Mouse (Mus musculus): Measurements from ENCODE around the gene Zfp318.
A peak's percentile ranks its signal among the peaks of the same experiment; 100 is the strongest.

The Zfp318 gene

DNA sequence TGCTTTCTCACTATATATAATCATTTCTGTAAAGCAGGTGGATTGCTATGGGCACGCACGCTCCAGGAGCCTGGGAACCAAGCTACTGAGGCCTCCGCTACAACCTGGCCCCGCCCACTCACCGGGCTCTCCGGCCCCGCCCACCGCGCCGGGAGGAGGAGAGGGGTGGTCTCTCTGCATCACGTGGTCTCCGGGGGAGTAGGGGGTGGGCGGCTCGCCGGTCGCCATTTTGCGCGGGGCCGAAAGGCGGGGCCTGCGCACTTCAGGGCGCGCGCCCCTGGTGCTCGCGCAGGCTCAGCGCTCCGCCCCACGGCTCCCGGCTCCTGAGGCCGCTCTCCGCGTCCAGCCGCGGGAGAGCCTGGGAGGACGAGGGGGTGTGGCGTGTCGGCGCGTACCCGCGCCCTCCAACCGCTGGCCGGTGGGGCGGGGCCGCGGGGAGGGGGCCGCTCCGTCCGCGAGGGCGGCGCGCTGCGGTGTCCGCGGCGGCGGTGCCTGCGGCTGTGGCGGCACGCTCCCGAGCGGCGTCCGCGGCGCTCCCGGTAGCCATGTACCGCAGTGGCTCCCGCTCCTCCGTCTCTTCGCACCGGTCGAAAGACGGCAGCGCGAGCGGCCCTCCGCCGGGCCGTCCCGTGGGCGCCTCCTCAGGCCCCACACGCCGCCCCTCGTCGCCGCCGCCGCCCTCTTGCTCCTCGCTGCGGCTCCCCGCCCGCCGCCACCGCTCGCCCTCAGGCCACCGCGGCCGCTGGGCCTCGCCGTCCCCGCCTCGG lies at the start of gene Zfp318:
Gene Zfp318, plus strand, starts transcription at position 438 of the 767 bp plus-strand sequence.
- DNase-seq, result peak; percentile 96 to 97

DNA sequence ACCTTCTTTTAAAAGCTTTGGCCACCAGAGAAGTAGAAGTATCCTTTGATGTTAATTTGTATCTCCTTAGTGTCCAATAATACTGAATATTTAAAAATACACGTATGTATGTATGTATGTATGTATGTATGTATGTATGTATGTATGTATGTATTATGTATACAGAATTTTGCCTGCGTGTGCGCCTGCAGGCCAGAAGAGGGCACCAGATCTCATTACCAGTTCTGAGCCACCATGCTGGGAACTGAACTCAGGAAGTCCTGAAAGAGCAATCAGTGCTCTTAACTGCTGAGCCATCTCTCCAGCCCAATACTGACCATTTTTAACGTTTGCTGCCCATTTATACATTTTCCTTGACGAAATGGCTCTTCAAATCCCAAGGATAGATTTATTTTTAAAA lies 47.1 kb upstream of the Zfp318 start:
- no peak for DNase-seq

DNA sequence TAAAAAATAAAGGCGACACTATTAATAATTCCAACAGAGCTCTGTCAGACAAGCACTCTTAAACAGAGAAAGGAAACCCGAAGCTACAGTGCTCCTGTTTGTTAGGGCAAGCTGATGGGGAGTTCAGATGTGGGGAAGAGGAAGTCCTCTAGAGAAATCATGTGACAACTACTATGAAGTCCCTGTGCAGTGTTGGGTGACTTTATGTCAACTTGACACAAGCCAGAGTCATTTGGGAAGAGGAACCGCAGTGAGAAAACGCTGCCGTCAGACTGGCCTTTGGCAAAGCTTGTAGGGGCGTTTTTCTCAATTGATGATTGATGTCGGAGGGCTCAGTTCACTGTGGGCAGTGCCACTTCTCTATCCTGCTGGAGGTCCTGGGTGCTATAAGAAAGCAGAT lies 42.3 kb upstream of the Zfp318 start:
- DNase-seq, result no peak

GRCm38 (mm10) chr17:46351026-46351700 lies 32.4 kb upstream of the Zfp318 start:
- no peak for DNase-seq

DNA sequence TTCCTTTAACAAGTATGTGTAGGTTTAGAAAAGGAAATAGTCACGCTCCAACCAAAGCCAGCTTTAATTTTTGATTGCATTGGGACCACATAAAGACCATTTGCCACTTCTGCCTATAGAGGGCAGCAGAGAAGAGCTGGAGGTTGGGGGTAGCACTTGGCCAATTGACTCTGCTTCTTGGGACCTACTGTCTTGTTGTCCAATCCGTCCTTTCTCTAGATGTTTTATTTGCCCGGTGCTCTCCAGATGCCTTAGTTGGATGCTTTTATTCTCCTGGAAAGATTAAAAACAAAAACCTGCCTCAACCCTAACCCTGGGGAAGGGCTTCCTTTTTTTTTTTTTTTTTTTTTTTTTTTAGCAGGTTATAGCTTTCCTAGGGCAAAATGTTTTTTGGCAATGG lies 11.7 kb upstream of the Zfp318 start:
- DNase-seq, result peak; percentile 34 to 38

DNA sequence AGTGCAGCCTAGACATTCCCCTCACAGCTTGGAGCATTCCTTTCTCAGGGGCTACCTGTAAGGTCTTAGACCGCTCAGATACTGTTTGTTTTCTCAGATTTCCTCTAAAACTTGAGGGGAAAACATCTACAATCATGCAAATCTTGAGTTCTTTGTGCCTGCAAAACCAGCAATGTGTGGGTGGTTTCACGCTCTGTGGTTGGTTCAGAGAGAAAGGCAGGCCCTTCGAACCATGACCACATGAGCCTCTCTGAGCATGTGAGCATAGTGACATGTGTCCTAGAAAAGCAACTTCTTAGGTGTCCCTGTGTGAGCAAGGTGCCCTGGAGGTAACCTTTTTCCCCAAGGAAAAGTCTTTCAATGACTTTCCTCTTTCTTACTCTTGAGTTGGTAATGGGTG lies 5.0 kb upstream of the Zfp318 start:
- DNase-seq, result no peak

DNA sequence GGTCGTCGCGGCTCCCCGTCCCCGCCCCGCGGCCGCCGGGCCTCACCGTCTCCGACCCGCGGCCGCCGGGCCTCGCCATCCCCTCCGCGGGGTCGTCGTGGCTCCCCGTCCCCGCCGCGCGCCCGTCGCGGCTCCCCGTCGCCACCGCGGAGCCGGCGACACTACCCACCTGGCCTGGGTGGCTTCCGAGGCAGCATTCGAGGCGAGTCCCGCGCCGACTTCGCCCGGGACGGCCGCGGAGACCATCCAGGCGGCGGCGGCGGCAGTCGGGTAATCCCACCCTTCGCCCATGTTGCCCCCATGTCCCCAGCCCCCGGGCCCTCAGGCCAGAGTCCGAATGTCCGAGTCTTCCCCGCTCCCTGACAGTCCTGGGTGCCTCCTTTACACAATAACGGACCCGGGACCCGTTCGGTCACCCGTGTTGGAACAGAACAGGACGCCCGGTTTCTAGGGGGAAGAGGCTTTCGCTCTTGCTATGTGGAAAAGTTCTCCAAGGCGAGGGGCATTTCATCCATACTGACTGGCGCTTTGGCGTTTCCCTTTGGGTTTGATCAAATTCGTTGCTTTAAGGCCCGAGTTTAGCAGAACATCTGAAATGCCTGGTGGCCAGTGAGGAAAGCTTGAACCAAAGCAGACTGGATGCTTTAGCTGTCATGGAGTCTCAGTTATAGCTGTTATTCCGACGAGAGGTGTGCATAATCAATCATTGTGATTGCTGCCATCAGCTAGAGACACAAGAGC lies 700 bp downstream of the Zfp318 start:
- peak; percentile 22 to 55 for DNase-seq

DNA sequence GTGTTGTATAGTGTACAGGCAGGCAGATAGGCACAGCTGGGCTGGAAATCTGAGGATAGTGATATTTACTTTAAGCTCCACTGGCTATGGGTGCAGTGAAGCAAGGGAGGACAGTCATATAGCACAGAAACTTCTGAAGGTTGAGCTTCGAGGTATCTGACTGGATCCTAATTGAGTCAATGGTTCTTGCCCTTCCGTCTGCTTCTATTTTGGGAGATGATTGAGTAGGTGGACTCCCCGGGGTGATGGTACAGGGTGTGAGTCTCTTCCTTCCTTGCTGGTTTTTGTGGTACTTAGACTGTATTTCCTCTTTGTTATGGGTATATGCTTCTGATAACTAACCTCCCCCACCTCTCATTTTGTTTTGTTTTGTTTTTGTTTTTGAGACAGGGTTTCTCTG lies 4.7 kb downstream of the Zfp318 start:
- DNase-seq, result no peak

DNA sequence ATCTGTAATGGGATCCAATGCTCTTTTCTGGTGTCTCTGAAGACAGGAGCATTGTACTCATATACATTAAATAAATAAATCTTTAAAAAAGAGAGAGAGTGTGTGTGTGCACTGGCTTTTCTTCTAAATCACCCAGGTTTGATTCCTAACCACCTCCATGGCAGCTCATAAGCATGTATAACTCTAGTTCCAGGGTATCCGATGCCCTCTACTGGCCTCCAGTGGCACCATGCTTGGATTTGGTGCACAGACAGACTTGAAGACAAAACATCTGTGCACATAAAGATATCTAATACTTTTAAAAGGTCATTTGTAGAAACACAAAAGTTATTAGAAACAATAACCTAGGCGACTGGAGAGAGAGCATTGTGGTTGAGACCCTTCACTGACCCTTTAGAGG lies 9.5 kb downstream of the Zfp318 start:
- DNase-seq, result peak; percentile 27 to 48

DNA sequence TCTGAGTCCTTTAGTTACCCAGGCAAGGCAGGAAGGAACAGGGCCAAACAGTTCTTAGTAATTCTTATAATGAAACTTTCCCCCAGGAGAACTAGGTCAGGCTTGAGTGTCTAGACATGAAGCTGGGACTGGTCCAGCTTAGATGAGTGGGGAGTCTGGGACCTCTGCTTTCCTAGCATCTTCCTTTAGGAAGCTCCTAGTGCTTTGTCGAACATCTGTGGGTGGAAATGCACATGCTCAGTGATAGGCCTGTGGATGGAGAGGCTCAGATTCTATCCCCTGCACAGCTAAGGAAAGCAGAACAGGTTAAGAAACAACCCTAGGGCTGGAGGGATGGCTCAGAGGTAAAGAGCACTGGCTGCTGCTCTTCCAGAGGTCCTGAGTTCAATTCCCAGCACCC lies 11.1 kb downstream of the Zfp318 start:
- DNase-seq, result no peak

- DNase-seq, result peak in 1 of 2 experiments; percentile 29
Measured at GRCm38 (mm10) chr17:46408478-46408877, 24.9 kb downstream of the Zfp318 start.

GRCm38 (mm10) chr17:46418628-46419027 lies 35.1 kb downstream of the Zfp318 start:
- DNase-seq, result no peak

DNA sequence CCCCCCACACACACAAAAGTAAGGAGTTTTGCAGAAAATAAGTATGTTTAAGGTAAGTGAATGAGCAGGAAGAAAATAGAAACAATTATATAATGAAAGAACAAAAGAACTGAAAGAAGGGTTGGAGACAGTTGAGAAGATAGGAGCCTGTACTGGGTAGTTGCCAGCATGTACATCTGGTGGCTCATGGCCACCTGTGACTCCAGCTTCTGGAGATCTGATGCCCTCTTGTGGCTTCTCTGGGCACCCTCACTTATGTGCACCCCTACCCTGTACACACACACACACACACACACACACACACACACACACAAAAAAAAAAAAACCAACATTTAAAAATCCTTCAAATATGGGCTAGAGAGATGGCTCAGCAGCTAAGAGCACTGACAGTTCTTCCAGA lies 36.2 kb downstream of the Zfp318 start:
- DNase-seq, result no peak

- DNase-seq, result no peak
Measured at GRCm38 (mm10) chr17:46426496-46426895, 43.0 kb downstream of the Zfp318 start.

- DNase-seq, result no peak
Measured at GRCm38 (mm10) chr17:46428761-46429414, 45.4 kb downstream of the Zfp318 start, which contains the start of gene Crip3. TSS of gene Crip3 (plus strand) at chr17:46428926.

- DNase-seq, result no peak
Measured at GRCm38 (mm10) chr17:46433627-46434026, 50.1 kb downstream of the Zfp318 start.

GRCm38 (mm10) chr17:46436672-46437366 lies 53.3 kb downstream of the Zfp318 start:
- peak; percentile 60 to 73 for DNase-seq

GRCm38 (mm10) chr17:46438298-46438873 lies 54.9 kb downstream of the Zfp318 start, which contains the start of gene Slc22a7:
TSS of gene Slc22a7 (minus strand) at chr17:46438457.
- DNase-seq, result no peak

DNA sequence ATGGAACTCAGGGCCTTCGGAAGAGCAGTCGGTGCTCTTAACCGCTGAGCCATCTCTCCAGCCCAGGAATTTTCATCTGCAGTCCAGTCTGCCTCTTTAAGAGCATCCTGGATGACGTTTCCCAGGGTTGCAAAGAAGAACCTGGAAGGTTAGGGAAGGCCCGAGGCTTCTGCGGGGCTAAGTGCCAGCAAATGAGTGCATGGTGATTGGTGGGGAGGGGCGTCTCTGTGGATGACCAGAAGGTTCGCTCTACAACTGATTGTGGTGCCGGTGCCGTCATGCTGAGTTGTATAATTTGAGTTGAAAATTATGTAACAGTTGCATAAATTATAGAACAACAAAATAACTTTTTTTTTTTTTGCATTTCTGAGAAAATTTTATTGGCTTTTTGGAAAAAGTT lies 55.6 kb downstream of the Zfp318 start:
- no peak for DNase-seq

DNA sequence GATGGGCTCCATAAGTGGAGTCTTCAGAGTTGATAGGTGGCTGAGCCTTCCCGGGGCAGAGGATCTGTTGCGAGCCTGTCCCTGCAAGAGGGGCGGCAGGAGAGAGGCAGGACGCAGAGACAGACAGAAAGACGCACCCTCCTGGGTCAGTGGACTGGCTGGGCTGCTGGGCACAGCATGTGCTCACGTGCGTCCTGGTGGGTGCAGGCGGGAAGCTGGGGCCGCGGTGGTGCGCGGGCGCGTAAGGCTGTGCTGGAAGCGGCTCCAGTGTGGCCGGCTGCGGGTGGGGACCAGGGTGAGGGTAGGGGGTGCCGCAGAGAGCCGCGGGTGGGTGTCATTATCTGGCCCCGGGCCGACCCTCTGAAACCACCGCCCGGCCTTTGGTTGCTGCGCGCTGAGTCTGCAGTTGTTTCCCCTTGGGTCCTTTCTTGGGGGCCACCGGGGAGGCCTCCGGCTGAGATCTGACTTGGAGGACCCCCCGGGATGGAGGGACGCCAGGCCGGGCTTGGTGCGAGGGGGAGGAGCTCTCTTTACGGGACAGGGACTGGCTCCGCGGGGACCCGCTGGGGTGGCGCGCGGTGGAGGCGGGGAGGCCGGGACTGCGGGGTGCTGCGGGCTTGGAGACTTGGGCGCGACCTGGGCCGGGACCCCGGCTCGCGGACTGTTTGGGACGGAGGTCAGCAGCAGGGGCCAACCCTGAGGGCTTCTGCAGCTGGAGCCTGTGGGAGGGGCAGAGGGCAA lies 61.5 kb downstream of the Zfp318 start:
- no peak for DNase-seq

DNA sequence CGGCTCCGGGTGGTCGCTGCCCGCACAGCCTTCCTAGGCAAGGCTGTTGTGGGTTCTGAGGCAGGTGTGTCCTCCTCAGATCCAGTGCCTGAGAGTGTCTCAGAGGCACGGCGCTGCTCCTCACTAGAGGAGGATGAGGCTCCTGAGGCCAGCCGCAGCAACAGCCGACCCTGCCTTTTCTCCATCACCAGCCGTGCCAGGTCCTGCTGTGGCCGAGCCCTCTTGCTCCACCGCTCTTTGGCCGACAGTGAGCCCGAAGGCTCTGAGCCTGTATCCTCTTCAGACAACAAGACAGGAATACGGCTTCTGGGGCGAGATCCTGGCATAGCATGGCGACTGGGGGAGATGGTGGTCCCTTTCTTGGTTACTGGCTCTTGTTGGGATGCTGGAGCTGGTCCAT lies 62.7 kb downstream of the Zfp318 start:
- DNase-seq, result no peak
